Mouse (Mus musculus) hindbrain, embryonic 11.5 days (tissue): ENCODE measurements around the gene 4930470P17Rik. TPM values are rescaled to one million over a fixed set of nuclear protein-coding genes. Genes with fewer than 3 reads are reported as not detected.

Source experiments
- ATAC-seq: fragments of 200-750 bp; cut with Nextera tagmentation; 2 replicates; pipeline ENCODE4 v1.8.0; 2017; ENCODE audit warnings: mild to moderate bottlenecking, moderate TSS enrichment, moderate library complexity; ENCODE audit not compliant: low FRiP score
- DNase-seq: peaks from one replicate; pipeline ENCODE4 v3.0.0-alpha.2; 2015; ENCODE audit warnings: low spot score
- H3K27ac ChIP-seq: fragments of 300-500 bp; sonication (generic); 2 replicates; pipeline ENCODE4 v1.5.1; 2014; ENCODE audit warnings: mild to moderate bottlenecking, low read depth, low read length
- H3K27me3 ChIP-seq: fragments of 300-500 bp; sonication (generic); 2 replicates; pipeline ENCODE4 v1.6.1; 2014; ENCODE audit warnings: mild to moderate bottlenecking, low read length, moderate library complexity, mixed read lengths; ENCODE audit not compliant: control insufficient read depth, insufficient read depth
- H3K36me3 ChIP-seq: fragments of 300-500 bp; sonication (generic); 2 replicates; pipeline ENCODE4 v1.6.1; 2014; ENCODE audit warnings: mild to moderate bottlenecking, low read length, moderate library complexity, mixed read lengths; ENCODE audit not compliant: control insufficient read depth, insufficient read depth
- H3K4me1 ChIP-seq: fragments of 300-500 bp; sonication (generic); replicated peaks from 2 replicates; pipeline ENCODE4 v1.6.1; 2014; ENCODE audit warnings: low read length, mixed read lengths; ENCODE audit not compliant: control insufficient read depth, insufficient read depth
- H3K4me2 ChIP-seq: fragments of 300-500 bp; sonication (generic); replicated peaks from 2 replicates; pipeline ENCODE4 v1.6.1; 2014; ENCODE audit warnings: mild to moderate bottlenecking, low read depth, low read length
- H3K4me3 ChIP-seq: fragments of 300-500 bp; sonication (generic); 2 replicates; pipeline ENCODE4 v1.5.1; 2014; ENCODE audit warnings: low read depth, low read length
- H3K9ac ChIP-seq: fragments of 300-500 bp; sonication (generic); 2 replicates; pipeline ENCODE4 v1.6.1; 2014; ENCODE audit warnings: low read depth, low read length
- H3K9me3 ChIP-seq: fragments of 300-500 bp; sonication (generic); 2 replicates; pipeline ENCODE4 v1.6.1; 2016; ENCODE audit warnings: low read length; ENCODE audit not compliant: control insufficient read depth
- WGBS: fragments of 180-500 bp; shearing (Covaris S2); extraction: QIAGEN DNeasy Blood & Tissue Kit; methylation state at CpG from one replicate; pipeline ENCODE4 v1.1.7; 2014; 5-methylcytosine and 5-hydroxymethylcytosine counted together
- polyA plus RNA-seq: library from polyadenylated mRNA; unstranded; fragments of >200 nt; fragmentation: Nextera tagmentation; extraction: Ambion mirVana; gene quantifications from 2 replicates; pipeline ENCODE4 v1.2.1, GENCODE M21; 2014

4930470P17Rik gene
- polyA plus RNA-seq, 1 experiment from 2014 or later, result not detected

- Histone ChIP-seq H3K9me3 (no peaks in the 10 kb centered on the region), H3K9ac (no peak overlapping the region), H3K4me3 (no peak overlapping the region), H3K27ac (no peak overlapping the region), H3K4me2 (no peak overlapping the region), H3K4me1 (peaks cover 3% of the 10 kb centered on the region), H3K36me3 (no peaks in the 10 kb centered on the region), H3K27me3 (no peaks in the 10 kb centered on the region)
- ATAC-seq, result no peak
- WGBS, result 89% methylated on average over 5 of the region's 5 CpGs
- no peak for DNase-seq
These were observed 58.2 kb downstream of the 4930470P17Rik start for GRCm38 (mm10) chr2:170543625-170544024.

GRCm38 (mm10) chr2:170539211-170539610, 62.6 kb downstream of the 4930470P17Rik start:
- Histone ChIP-seq H3K4me3 (no peak overlapping the region), H3K4me1 (no peaks in the 10 kb centered on the region), H3K9ac (no peak overlapping the region), H3K27ac (no peak overlapping the region), H3K4me2 (no peak overlapping the region), H3K9me3 (no peaks in the 10 kb centered on the region), H3K36me3 (no peaks in the 10 kb centered on the region), H3K27me3 (no peaks in the 10 kb centered on the region)
- 90% methylated on average over 9 of the region's 9 CpGs for WGBS
- ATAC-seq, result no peak
- DNase-seq, result no peak

GRCm38 (mm10) chr2:170535841-170536240, 66.0 kb downstream of the 4930470P17Rik start:
- H3K9ac ChIP-seq, result no peak overlapping the region
- no peak for ATAC-seq
- no peaks in the 10 kb centered on the region for H3K36me3 ChIP-seq
- no peak for DNase-seq
- no peak overlapping the region for H3K4me2 ChIP-seq
- no peaks in the 10 kb centered on the region for H3K27me3 ChIP-seq
- no peaks in the 10 kb centered on the region for H3K4me1 ChIP-seq
- no peak overlapping the region for H3K27ac ChIP-seq
- no peak overlapping the region for H3K4me3 ChIP-seq
- H3K9me3 ChIP-seq, result no peaks in the 10 kb centered on the region

- ATAC-seq (no peak), DNase-seq (no peak)
- 91% methylated on average over 11 of the region's 11 CpGs for WGBS
- Histone ChIP-seq H3K36me3 (no peaks in the 10 kb centered on the region), H3K4me1 (no peaks in the 10 kb centered on the region), H3K4me3 (no peak overlapping the region), H3K4me2 (no peak overlapping the region), H3K27me3 (no peaks in the 10 kb centered on the region), H3K9ac (no peak overlapping the region), H3K27ac (no peak overlapping the region), H3K9me3 (no peaks in the 10 kb centered on the region)
These were observed 67.0 kb downstream of the 4930470P17Rik start for GRCm38 (mm10) chr2:170534803-170535174.

- ATAC-seq, result no peak
- WGBS, result 70% methylated on average over 9 of the region's 12 CpGs
These were observed 67.6 kb downstream of the 4930470P17Rik start for GRCm38 (mm10) chr2:170534116-170534802.

GRCm38 (mm10) chr2:170530256-170530655, 71.6 kb downstream of the 4930470P17Rik start:
- Histone ChIP-seq H3K27ac (no peak overlapping the region), H3K4me1 (no peaks in the 10 kb centered on the region), H3K36me3 (no peaks in the 10 kb centered on the region), H3K27me3 (no peaks in the 10 kb centered on the region), H3K9ac (no peak overlapping the region), H3K4me2 (no peak overlapping the region), H3K4me3 (no peak overlapping the region), H3K9me3 (no peaks in the 10 kb centered on the region)
- DNase-seq (no peak), ATAC-seq (no peak)
- 89% methylated on average over 3 of the region's 3 CpGs for WGBS

More at GRCm38 (mm10) chr2:170534116-170534802, 67.6 kb downstream of the 4930470P17Rik start:
- Histone ChIP-seq H3K36me3 (no peaks in the 10 kb centered on the region), H3K27ac (no peak overlapping the region), H3K27me3 (no peaks in the 10 kb centered on the region), H3K9ac (no peak overlapping the region), H3K4me3 (no peak overlapping the region), H3K4me1 (no peaks in the 10 kb centered on the region), H3K9me3 (no peaks in the 10 kb centered on the region), H3K4me2 (no peak overlapping the region)
- no peak for DNase-seq

- H3K36me3 ChIP-seq, result no peaks in the 10 kb centered on the region
- no peak overlapping the region for H3K4me3 ChIP-seq
- ATAC-seq (no peak), DNase-seq (no peak)
- no peaks in the 10 kb centered on the region for H3K4me1 ChIP-seq
- H3K9me3 ChIP-seq, result no peaks in the 10 kb centered on the region
- H3K4me2 ChIP-seq, result no peak overlapping the region
- no peak overlapping the region for H3K9ac ChIP-seq
- no peaks in the 10 kb centered on the region for H3K27me3 ChIP-seq
- 93% methylated on average over 7 of the region's 7 CpGs for WGBS
- H3K27ac ChIP-seq, result no peak overlapping the region
These were observed 72.1 kb downstream of the 4930470P17Rik start for GRCm38 (mm10) chr2:170529766-170530165.

Other genes with a start within 250 kb of the 4930470P17Rik start
- 1.8 and 1.9 TPM in 2 replicates for gene Bcas1, start 174.2 kb downstream of the 4930470P17Rik start, polyA plus RNA-seq
- 141 and 142 TPM in 2 replicates for gene Pfdn4, start 105.6 kb downstream of the 4930470P17Rik start, polyA plus RNA-seq
- 0.10 and 0.14 TPM in 2 replicates for gene Cyp24a1, start 104.9 kb downstream of the 4930470P17Rik start, polyA plus RNA-seq
- 18.0 and 19.4 TPM in 2 replicates for gene Dok5, start 129.8 kb upstream of the 4930470P17Rik start, polyA plus RNA-seq